Mouse (Mus musculus) frontal cortex, postnatal 10 days (tissue): ENCODE measurements around the gene Eif4e3.
A peak's percentile ranks its signal among the peaks of the same experiment; 100 is the strongest.

Source experiments
- DNase-seq, 2 experiments: peaks; one replicate each; pipeline ENCODE4 v3.0.0; 2022; ENCODE audit warnings: low spot score in 2 of 2, mixed read lengths in 1 of 2

Gene Eif4e3

GRCm38 (mm10) chr6:99666318-99667171 is at the start of gene Eif4e3, which contains the start of gene Gm20696:
Gene Eif4e3, minus strand, starts transcription at chr6:99666771.
Gene Gm20696, minus strand, starts transcription at chr6:99666797.
- no peak for DNase-seq

GRCm38 (mm10) chr6:99715913-99716312 is 49.3 kb upstream of the Eif4e3 start:
- no peak for DNase-seq

- DNase-seq, result no peak
Observed at GRCm38 (mm10) chr6:99715191-99715590, 48.6 kb upstream of the Eif4e3 start.

- DNase-seq, result no peak
Observed at GRCm38 (mm10) chr6:99713256-99713655, 46.7 kb upstream of the Eif4e3 start.

GRCm38 (mm10) chr6:99711576-99712101 is 45.1 kb upstream of the Eif4e3 start:
- DNase-seq, result no peak

GRCm38 (mm10) chr6:99700484-99700883 is 33.9 kb upstream of the Eif4e3 start:
- DNase-seq, result no peak

- peak; percentile 19 to 39 for DNase-seq
Observed at GRCm38 (mm10) chr6:99692916-99693841, 26.6 kb upstream of the Eif4e3 start.

- peak in 1 of 2 experiments; percentile 56 for DNase-seq
Observed at GRCm38 (mm10) chr6:99692206-99692915, 25.8 kb upstream of the Eif4e3 start, which contains the start of gene Gpr27. Gene Gpr27, plus strand, starts transcription at chr6:99692679.

GRCm38 (mm10) chr6:99691666-99692205 is 25.2 kb upstream of the Eif4e3 start:
- no peak for DNase-seq

- DNase-seq, result no peak
Observed at GRCm38 (mm10) chr6:99688513-99688912, 21.9 kb upstream of the Eif4e3 start.

- DNase-seq, result no peak
Observed at GRCm38 (mm10) chr6:99684899-99685298, 18.3 kb upstream of the Eif4e3 start.

GRCm38 (mm10) chr6:99683974-99684373 is 17.4 kb upstream of the Eif4e3 start:
- DNase-seq, result no peak

- DNase-seq, result no peak
Observed at GRCm38 (mm10) chr6:99678108-99678507, 11.5 kb upstream of the Eif4e3 start.

GRCm38 (mm10) chr6:99677325-99677724 is 10.8 kb upstream of the Eif4e3 start:
- no peak for DNase-seq

- no peak for DNase-seq
Observed at GRCm38 (mm10) chr6:99674482-99674881, 7.9 kb upstream of the Eif4e3 start.

- no peak for DNase-seq
Observed at GRCm38 (mm10) chr6:99671768-99672167, 5.2 kb upstream of the Eif4e3 start.

GRCm38 (mm10) chr6:99670481-99671119 is 4.0 kb upstream of the Eif4e3 start:
- peak; percentile 52 to 57 for DNase-seq

GRCm38 (mm10) chr6:99669481-99670325 is 3.1 kb upstream of the Eif4e3 start:
- peak; percentile 78 to 83 for DNase-seq

GRCm38 (mm10) chr6:99667290-99667689 is 719 bp upstream of the Eif4e3 start:
- no peak for DNase-seq
